Mouse (Mus musculus): ENCODE results near the gene Tmbim4.

The Tmbim4 gene

DNA sequence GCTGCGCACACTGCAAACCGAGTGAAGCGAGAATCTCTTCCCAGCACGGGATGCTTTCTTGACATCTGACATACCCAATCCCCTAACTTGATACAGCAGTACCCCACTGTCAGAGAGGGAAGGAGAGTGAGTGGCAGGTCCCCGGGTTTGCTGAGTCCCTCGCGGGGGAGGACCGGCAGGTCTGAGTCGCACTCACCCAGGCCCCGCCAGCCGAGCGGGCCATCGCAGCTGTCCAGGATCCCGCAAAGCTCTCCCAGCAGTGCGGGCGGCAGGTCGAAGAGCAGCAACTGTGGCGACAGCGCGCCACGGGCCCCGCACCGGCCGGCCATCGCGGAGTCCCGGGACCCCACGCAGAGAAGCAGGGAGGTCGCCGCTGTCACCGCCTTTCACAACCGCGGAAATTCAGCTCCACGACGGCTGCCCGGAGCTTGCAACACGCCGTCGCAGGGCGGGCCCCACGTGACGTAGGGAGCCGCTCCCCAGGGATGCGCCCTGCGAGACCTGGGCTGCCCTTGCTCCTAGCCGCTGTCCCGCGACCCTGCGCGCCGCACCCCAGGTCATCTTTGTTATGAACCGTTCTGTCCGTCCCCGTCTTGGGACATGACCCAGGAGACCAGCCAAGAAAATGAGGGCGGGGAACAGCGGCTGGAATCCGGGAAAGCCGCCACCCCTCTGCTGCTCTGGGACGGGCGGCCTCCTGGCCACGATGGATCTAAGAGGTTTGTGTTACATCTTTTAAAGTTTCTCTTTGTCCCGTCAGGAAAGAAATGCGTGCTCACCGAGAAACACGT, at the start of gene Tmbim4:
TSS of gene Tmbim4 (plus strand) at position 460 of the 791 bp plus-strand sequence.
- peak; percentile 15 for DNase-seq (ENCODE audit: low read depth, low spot score)

DNA sequence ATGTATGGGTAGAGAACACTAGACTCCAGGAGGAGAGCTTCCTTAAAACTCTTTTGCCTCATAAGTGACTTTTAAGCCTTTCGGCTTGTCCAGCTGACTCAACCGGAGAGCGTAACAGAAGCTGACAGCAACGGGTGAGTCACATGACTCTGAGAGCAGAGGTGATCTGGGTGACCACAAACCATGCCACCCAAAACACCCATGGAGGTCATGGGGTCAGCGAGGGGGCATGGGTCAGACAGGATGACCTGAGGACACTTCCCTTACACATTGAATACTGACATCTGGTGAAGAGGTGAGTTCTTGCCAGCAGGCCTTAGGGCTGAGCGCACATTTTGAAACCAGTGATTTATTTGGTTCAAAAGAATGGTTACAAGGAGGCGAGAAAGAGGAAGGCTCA, 49.7 kb upstream of the Tmbim4 start:
- no peak for DNase-seq (ENCODE audit: low read depth, low spot score)

GRCm38 (mm10) chr10:120153911-120154310, 47.5 kb upstream of the Tmbim4 start:
- no peak for DNase-seq (ENCODE audit: low read depth, low spot score)

GRCm38 (mm10) chr10:120160533-120160932, 40.9 kb upstream of the Tmbim4 start:
- no peak for DNase-seq (ENCODE audit: low read depth, low spot score)

DNA sequence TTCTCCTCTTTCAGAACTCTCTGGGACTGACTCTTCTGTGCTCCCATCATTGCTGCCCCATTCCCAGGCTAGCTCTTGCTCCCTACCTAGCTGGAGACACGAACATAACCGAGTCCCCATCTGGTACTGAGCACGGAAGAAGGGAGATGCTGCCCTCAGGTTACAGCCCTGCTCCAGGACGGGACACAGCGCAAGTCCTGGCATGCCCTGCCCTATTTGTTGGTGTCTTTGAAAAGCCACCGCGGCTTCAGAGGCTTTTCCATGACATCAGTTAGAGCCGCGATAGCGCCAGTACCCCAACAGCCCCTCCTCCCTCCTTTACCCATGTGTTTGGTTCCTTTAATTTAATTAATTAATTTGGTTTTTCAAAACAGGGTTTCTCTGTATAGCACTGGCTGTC, 38.5 kb upstream of the Tmbim4 start:
- no peak for DNase-seq (ENCODE audit: low read depth, low spot score)

DNA sequence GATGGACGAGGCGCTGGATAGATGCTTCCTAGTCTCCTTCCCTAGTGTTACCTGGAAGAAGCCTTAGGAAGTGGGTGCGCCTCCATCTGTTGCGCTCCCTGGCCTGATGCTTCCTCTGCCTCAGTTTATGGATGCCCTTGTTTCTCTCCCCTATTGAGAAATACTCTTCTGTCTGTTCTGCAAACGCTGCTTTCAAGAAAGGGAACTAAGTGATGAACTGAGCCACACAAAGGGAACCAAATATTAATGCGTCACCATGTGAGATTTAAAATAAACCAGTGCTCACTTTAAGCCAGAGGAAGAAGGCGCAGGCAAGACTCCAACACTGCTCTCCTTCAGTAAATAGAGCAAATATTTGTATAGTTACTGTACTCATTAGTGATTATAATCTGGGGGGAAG, 37.9 kb upstream of the Tmbim4 start:
- DNase-seq (ENCODE audit: low read depth, low spot score), result no peak

- no peak for DNase-seq (ENCODE audit: low read depth, low spot score)
Observed at GRCm38 (mm10) chr10:120164931-120165792, 36.2 kb upstream of the Tmbim4 start.

GRCm38 (mm10) chr10:120165793-120166503, 35.4 kb upstream of the Tmbim4 start:
- no peak for DNase-seq (ENCODE audit: low read depth, low spot score)

GRCm38 (mm10) chr10:120168070-120168469, 33.3 kb upstream of the Tmbim4 start:
- DNase-seq (ENCODE audit: low read depth, low spot score), result no peak

DNA sequence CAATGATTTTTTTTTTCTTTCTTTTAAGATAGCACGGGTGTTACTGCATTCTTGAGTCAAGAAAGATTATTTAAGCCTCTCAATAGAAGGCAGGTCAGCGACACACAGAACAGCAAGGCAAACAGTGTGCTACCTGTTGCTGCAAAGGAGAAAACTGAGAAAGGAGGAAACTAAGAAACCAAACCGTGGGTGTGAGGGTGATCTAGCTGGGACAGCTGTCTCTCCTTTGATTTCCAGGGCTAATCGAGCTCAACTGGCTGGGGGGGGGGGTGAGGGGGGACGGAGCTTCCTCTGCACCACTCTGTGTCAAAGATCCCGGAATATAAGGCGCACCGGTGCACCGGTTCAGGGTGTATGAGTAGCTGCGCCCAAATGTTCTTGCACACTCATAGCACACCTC, 32.3 kb upstream of the Tmbim4 start:
- no peak for DNase-seq (ENCODE audit: low read depth, low spot score)

DNA sequence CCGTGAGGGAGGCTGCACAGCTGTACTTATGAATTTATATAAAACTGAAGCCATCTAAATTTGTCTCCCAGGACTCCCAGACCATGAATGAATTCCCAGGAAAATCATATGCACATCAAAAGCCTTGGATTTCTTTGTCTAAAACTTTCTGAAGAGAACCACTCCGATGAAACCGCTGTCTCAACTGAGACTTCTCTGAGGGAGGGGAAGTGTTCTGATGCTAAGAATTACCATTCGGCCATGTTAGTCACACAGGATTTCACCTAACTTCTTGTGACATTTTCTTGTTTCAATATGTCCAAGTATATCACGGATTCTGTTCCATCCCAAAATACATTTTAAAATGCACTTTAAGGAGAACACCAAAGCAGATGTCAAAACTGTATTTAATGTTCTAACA, 31.5 kb upstream of the Tmbim4 start:
- no peak for DNase-seq (ENCODE audit: low read depth, low spot score)

GRCm38 (mm10) chr10:120170277-120170676, 31.1 kb upstream of the Tmbim4 start:
- DNase-seq (ENCODE audit: low read depth, low spot score), result no peak

DNA sequence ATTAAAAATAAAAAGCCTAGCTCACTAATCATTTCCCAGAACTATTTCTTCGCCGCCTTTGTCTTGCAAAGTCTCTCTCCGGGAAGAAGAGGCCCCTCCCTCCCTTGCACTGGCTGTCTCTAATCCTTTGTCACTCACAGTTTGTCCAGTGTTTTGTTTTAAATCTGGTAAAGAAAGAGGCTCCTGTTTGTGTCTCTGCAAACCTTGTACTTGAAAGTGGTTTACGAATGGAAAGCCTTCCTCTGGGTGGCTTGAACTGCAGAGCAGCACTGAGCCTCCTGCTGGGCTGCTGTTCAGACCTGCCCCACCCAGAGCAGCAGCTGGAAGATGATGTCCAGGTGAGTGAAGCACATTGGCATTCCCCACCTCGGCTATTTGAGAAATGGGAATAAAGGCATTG, 30.1 kb upstream of the Tmbim4 start:
- DNase-seq (ENCODE audit: low read depth, low spot score), result no peak

- DNase-seq (ENCODE audit: low read depth, low spot score), result no peak
Observed at GRCm38 (mm10) chr10:120174192-120174705, 27.1 kb upstream of the Tmbim4 start.

DNA sequence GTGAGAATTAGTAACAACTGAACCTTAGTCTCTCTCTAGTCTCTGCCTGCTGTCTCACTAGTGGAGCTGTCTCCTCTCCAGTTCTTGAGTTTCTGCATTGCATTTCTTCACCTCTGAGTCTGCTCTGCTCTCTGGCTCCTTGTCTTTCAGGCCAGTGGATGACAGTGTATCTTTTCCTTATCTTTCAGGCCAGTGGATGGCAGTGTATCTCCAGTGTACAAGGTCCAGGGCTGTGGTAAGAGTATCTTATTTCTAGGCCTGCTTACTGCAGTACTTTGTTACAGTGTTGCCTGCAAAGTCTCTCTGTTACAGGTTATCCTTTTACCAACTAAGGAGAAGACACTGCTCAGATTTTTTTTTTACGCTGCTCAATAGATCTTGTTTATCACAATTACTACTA, 18.5 kb upstream of the Tmbim4 start:
- DNase-seq (ENCODE audit: low read depth, low spot score), result no peak

- DNase-seq (ENCODE audit: low read depth, low spot score), result no peak
Observed at GRCm38 (mm10) chr10:120183342-120183741, 18.0 kb upstream of the Tmbim4 start.

- DNase-seq (ENCODE audit: low read depth, low spot score), result no peak
Observed at GRCm38 (mm10) chr10:120188513-120188912, 12.9 kb upstream of the Tmbim4 start.

- DNase-seq (ENCODE audit: low read depth, low spot score), result no peak
Observed at GRCm38 (mm10) chr10:120189276-120189675, 12.1 kb upstream of the Tmbim4 start.

GRCm38 (mm10) chr10:120189782-120190181, 11.6 kb upstream of the Tmbim4 start:
- no peak for DNase-seq (ENCODE audit: low read depth, low spot score)

- DNase-seq (ENCODE audit: low read depth, low spot score), result no peak
Observed at GRCm38 (mm10) chr10:120191165-120191564, 10.2 kb upstream of the Tmbim4 start.

GRCm38 (mm10) chr10:120192278-120192677, 9.1 kb upstream of the Tmbim4 start:
- no peak for DNase-seq (ENCODE audit: low read depth, low spot score)

- no peak for DNase-seq (ENCODE audit: low read depth, low spot score)
Observed at GRCm38 (mm10) chr10:120193255-120193654, 8.1 kb upstream of the Tmbim4 start.
